ENCODE assay signal across 29 mouse cellular contexts in genomic region chr16:22889716-22890115, GRCm38 (mm10). TPM values are rescaled to one million over a fixed set of nuclear protein-coding genes. Genes with fewer than 3 reads are reported as not detected.
A peak's percentile ranks its signal among the peaks of the same experiment; 100 is the strongest.
DNase-seq lines count a peak whose midpoint lies in the region; ATAC-seq and TF ChIP-seq lines count a peak whose summit lies in the region.
"Had no signal": no experiment of that assay in that cellular context is flagged by ENCODE, and none has a peak within 500 bp of the region (broad histone marks: within the 10 kb centered on the region; RNA-seq: fewer than 3 reads in every experiment).

No protein-coding gene starts in this region.

- no peak for DNase-seq in liver, adult 2 months (ENCODE audit: extremely low read depth, low read depth, low spot score)
- no peak for DNase-seq in liver, embryonic 11.5 days (ENCODE audit: low spot score)
- no peak for DNase-seq in midbrain, embryonic 10.5 days (ENCODE audit: low spot score)
- no peak for DNase-seq in embryo, embryonic 11 days
- DNase-seq: adrenal gland, adult 2 months; adrenal gland, postnatal 10 days; adrenal gland, postnatal 25 days; B cell, adult 2 months; cerebellum, adult 11 months; cerebellum, adult 18-20 months; cerebellum, adult 8-10 months; cerebellum, adult 9-11 months; cerebellum, postnatal 14 days; cerebellum, postnatal 36 days had no signal

- peak overlapping the region; percentile 82 for H3K27ac ChIP-seq in liver, adult 2 months (replicated peaks; ENCODE audit: insufficient read depth, low read depth, low read length)
- H3K27ac ChIP-seq in liver, embryonic 11.5 days (ENCODE audit: low read depth, low read length): no peak overlapping the region
- H3K27ac ChIP-seq in midbrain, embryonic 10.5 days (replicated peaks): peak overlapping the region; percentile 65
- no peak overlapping the region for H3K27ac ChIP-seq in midbrain, embryonic 16.5 days (ENCODE audit: low read length)
- no peak overlapping the region for H3K27ac ChIP-seq in kidney, embryonic 16.5 days (ENCODE audit: low read length)
- H3K27ac ChIP-seq: embryonic facial prominence, embryonic 13.5 days; embryonic facial prominence, embryonic 15.5 days; forebrain, embryonic 10.5 days; forebrain, embryonic 12.5 days had no signal

- no peaks in the 10 kb centered on the region for H3K9me3 ChIP-seq in liver, embryonic 11.5 days (ENCODE audit: control insufficient read depth, low read length)
- no peaks in the 10 kb centered on the region for H3K9me3 ChIP-seq in midbrain, embryonic 10.5 days (replicated peaks)
- no peaks in the 10 kb centered on the region for H3K9me3 ChIP-seq in midbrain, embryonic 16.5 days (replicated peaks; ENCODE audit: control insufficient read depth, low read length, poor library complexity, severe bottlenecking)
- H3K9me3 ChIP-seq in kidney, embryonic 16.5 days (ENCODE audit: low read length): no peaks in the 10 kb centered on the region
- H3K9me3 ChIP-seq: embryonic facial prominence, embryonic 13.5 days; embryonic facial prominence, embryonic 15.5 days; forebrain, embryonic 10.5 days; forebrain, embryonic 12.5 days; G1E had no signal

- peaks cover 41% of the 10 kb centered on the region for H3K4me1 ChIP-seq in liver, adult 2 months (ENCODE audit: control insufficient read depth, insufficient read depth, low read length)
- H3K4me1 ChIP-seq in liver, embryonic 11.5 days (replicated peaks; ENCODE audit: control insufficient read depth, insufficient read depth, low read length): no peaks in the 10 kb centered on the region; the same call in 1 of the 2 replicates
- H3K4me1 ChIP-seq in midbrain, embryonic 10.5 days: peaks cover 21% of the 10 kb centered on the region
- H3K4me1 ChIP-seq in midbrain, embryonic 16.5 days (ENCODE audit: control insufficient read depth, insufficient read depth, low read length): no peaks in the 10 kb centered on the region
- peaks cover 7% of the 10 kb centered on the region for H3K4me1 ChIP-seq in kidney, embryonic 16.5 days (ENCODE audit: insufficient read depth, low read length)
- H3K4me1 ChIP-seq: embryonic facial prominence, embryonic 13.5 days; embryonic facial prominence, embryonic 15.5 days had no signal

- no peaks in the 10 kb centered on the region for H3K27me3 ChIP-seq in liver, adult 2 months (ENCODE audit: control insufficient read depth, insufficient read depth, low read length)
- H3K27me3 ChIP-seq in liver, embryonic 11.5 days (replicated peaks; ENCODE audit: control insufficient read depth, insufficient read depth, low read length): no peaks in the 10 kb centered on the region
- H3K27me3 ChIP-seq in midbrain, embryonic 10.5 days (ENCODE audit: low read depth, poor library complexity, severe bottlenecking): no peaks in the 10 kb centered on the region
- H3K27me3 ChIP-seq in midbrain, embryonic 16.5 days (ENCODE audit: control insufficient read depth, insufficient read depth, low read depth, low read length): no peaks in the 10 kb centered on the region
- no peaks in the 10 kb centered on the region for H3K27me3 ChIP-seq in kidney, embryonic 16.5 days (ENCODE audit: insufficient read depth, low read length)
- H3K27me3 ChIP-seq: CH12.LX; embryonic facial prominence, embryonic 13.5 days; embryonic facial prominence, embryonic 15.5 days; forebrain, embryonic 12.5 days had no signal

- no peak for TF ChIP-seq CTCF in liver, adult 2 months (IDR thresholded peaks at IDR 0.05; ENCODE audit: low read depth, low read length)

- H3K4me3 ChIP-seq in liver, adult 2 months (ENCODE audit: insufficient read depth, low read depth, low read length): no peak overlapping the region
- no peak overlapping the region for H3K4me3 ChIP-seq in liver, embryonic 11.5 days (ENCODE audit: low read depth, low read length)
- no peak overlapping the region for H3K4me3 ChIP-seq in midbrain, embryonic 10.5 days
- H3K4me3 ChIP-seq in midbrain, embryonic 16.5 days (ENCODE audit: low read depth, low read length): no peak overlapping the region
- no peak overlapping the region for H3K4me3 ChIP-seq in kidney, embryonic 16.5 days (ENCODE audit: low read length)
- H3K4me3 ChIP-seq: embryonic facial prominence, embryonic 13.5 days; embryonic facial prominence, embryonic 15.5 days; erythroblast, embryonic 14.5 days; forebrain, embryonic 10.5 days; forebrain, embryonic 12.5 days had no signal

- peak overlapping the region; percentile 52 for H3K9ac ChIP-seq in liver, adult 2 months (ENCODE audit: low read depth, low read length)
- no peak overlapping the region for H3K9ac ChIP-seq in liver, embryonic 11.5 days (ENCODE audit: low read depth, low read length)
- no peak overlapping the region for H3K9ac ChIP-seq in midbrain, embryonic 16.5 days (ENCODE audit: low read depth, low read length)
- no peak overlapping the region for H3K9ac ChIP-seq in kidney, embryonic 16.5 days (replicated peaks; ENCODE audit: low read length)
- H3K9ac ChIP-seq: embryonic facial prominence, embryonic 13.5 days; embryonic facial prominence, embryonic 15.5 days; forebrain, embryonic 12.5 days had no signal

- H3K4me2 ChIP-seq in liver, embryonic 11.5 days: no peak overlapping the region
- no peak overlapping the region for H3K4me2 ChIP-seq in midbrain, embryonic 16.5 days (ENCODE audit: low read length)
- H3K4me2 ChIP-seq in kidney, embryonic 16.5 days (replicated peaks; ENCODE audit: low read depth, low read length): no peak overlapping the region
- H3K4me2 ChIP-seq: embryonic facial prominence, embryonic 13.5 days; embryonic facial prominence, embryonic 15.5 days; forebrain, embryonic 12.5 days had no signal

- WGBS in liver, adult 2 months: 53% methylated on average over 8 of the region's 8 CpGs
- WGBS in liver, embryonic 11.5 days: 64% methylated on average over 8 of the region's 8 CpGs
- WGBS in midbrain, embryonic 10.5 days: 88% methylated on average over 8 of the region's 8 CpGs
- 93% methylated on average over 8 of the region's 8 CpGs for WGBS in midbrain, embryonic 16.5 days
- WGBS in kidney, embryonic 16.5 days: 90% methylated on average over 8 of the region's 8 CpGs

- no peak for ATAC-seq in liver, embryonic 11.5 days (replicated peaks; ENCODE audit: low FRiP score)
- ATAC-seq in midbrain, embryonic 16.5 days: no peak
- ATAC-seq in granulocyte monocyte progenitor cell, adult 5-6 weeks (replicated peaks; ENCODE audit: poor library complexity, severe bottlenecking): peak; percentile 25; the same call in 1 of the 2 replicates
- no peak for ATAC-seq in kidney, embryonic 16.5 days (ENCODE audit: low FRiP score, low TSS enrichment)
- ATAC-seq: CD4-positive, CD25-positive, alpha-beta regulatory T cell, adult 4 months; forebrain, embryonic 14.5 days; forebrain, embryonic 16.5 days had no signal

- no peak for TF ChIP-seq POLR2A in liver, adult 2 months (IDR thresholded peaks at IDR 0.05; ENCODE audit: extremely low read depth, insufficient read depth, low read length)

- no peaks in the 10 kb centered on the region for H3K79me2 ChIP-seq in liver, adult 2 months (ENCODE audit: control insufficient read depth, insufficient read depth, low read length)

- H3K36me3 ChIP-seq in liver, adult 2 months (ENCODE audit: control insufficient read depth, insufficient read depth, low read length): peaks cover 10% of the 10 kb centered on the region
- no peaks in the 10 kb centered on the region for H3K36me3 ChIP-seq in liver, embryonic 11.5 days (ENCODE audit: control insufficient read depth, insufficient read depth, low read length)
- H3K36me3 ChIP-seq in midbrain, embryonic 10.5 days: no peaks in the 10 kb centered on the region
- H3K36me3 ChIP-seq in midbrain, embryonic 16.5 days (ENCODE audit: control insufficient read depth, insufficient read depth, low read length): no peaks in the 10 kb centered on the region
- no peaks in the 10 kb centered on the region for H3K36me3 ChIP-seq in kidney, embryonic 16.5 days (ENCODE audit: insufficient read depth, low read length)
- H3K36me3 ChIP-seq: embryonic facial prominence, embryonic 13.5 days; embryonic facial prominence, embryonic 15.5 days; forebrain, embryonic 10.5 days; forebrain, embryonic 12.5 days; G1E had no signal

RNA-seq across cellular contexts. Expression of gene Ahsg, which starts 1.4 kb away (rescaled TPM):
- total RNA-seq in liver, adult 2 months (2014; rRNA removed): 10,308 and 11,624 TPM in 2 replicates
- 17,109 and 17,601 TPM in 2 replicates for polyA plus RNA-seq in liver, adult 2 months (2012; rRNA removed)
- 79.0 and 82.8 TPM in 2 replicates for polyA plus RNA-seq in liver, embryonic 11.5 days (2014; fragmentation: Nextera tagmentation; extraction: Ambion mirVana)
- not detected in 2 replicates for polyA plus RNA-seq in midbrain, embryonic 10.5 days (2016; fragmentation: Nextera tagmentation; extraction: Ambion mirVana)
- polyA plus RNA-seq in midbrain, embryonic 16.5 days (2015; fragmentation: Nextera tagmentation; extraction: Ambion mirVana): not detected in 2 replicates
- not detected in 2 replicates for total RNA-seq in granulocyte monocyte progenitor cell, adult 5-6 weeks (2014; fragmentation: Nextera tagmentation)
- not detected in 2 replicates for total RNA-seq in granulocyte monocyte progenitor cell, adult 5-6 weeks (2017)
- polyA plus RNA-seq in kidney, embryonic 16.5 days (2015; fragmentation: Nextera tagmentation; extraction: Ambion mirVana): 9.5 and 12.6 TPM in 2 replicates
- total RNA-seq: CH12.LX had no signal
- polyA plus RNA-seq: CD4-positive, CD25-positive, alpha-beta regulatory T cell, adult 4 months; cortical plate, adult 2 months; embryonic facial prominence, embryonic 11.5 days; embryonic facial prominence, embryonic 13.5 days; forebrain, embryonic 10.5 days; forebrain, embryonic 12.5 days; forebrain, embryonic 14.5 days had no signal

RNA-seq across cellular contexts. Expression of gene Fetub, which starts 28.4 kb away (rescaled TPM):
- total RNA-seq in liver, adult 2 months (2014; rRNA removed): 107 and 165 TPM in 2 replicates
- polyA plus RNA-seq in liver, adult 2 months (2012; rRNA removed): 414 and 419 TPM in 2 replicates
- polyA plus RNA-seq in liver, embryonic 11.5 days (2014; fragmentation: Nextera tagmentation; extraction: Ambion mirVana): 0.22 and 0.69 TPM in 2 replicates
- polyA plus RNA-seq in midbrain, embryonic 10.5 days (2016; fragmentation: Nextera tagmentation; extraction: Ambion mirVana): not detected in 2 replicates
- not detected in 2 replicates for polyA plus RNA-seq in midbrain, embryonic 16.5 days (2015; fragmentation: Nextera tagmentation; extraction: Ambion mirVana)
- total RNA-seq in granulocyte monocyte progenitor cell, adult 5-6 weeks (2014; fragmentation: Nextera tagmentation): not detected in 2 replicates
- total RNA-seq in granulocyte monocyte progenitor cell, adult 5-6 weeks (2017): not detected in 2 replicates
- polyA plus RNA-seq in kidney, embryonic 16.5 days (2015; fragmentation: Nextera tagmentation; extraction: Ambion mirVana): 0.21 and 0.22 TPM in 2 replicates
- polyA plus RNA-seq: CD4-positive, CD25-positive, alpha-beta regulatory T cell, adult 4 months; erythroblast, embryonic 14.5 days; forebrain, embryonic 10.5 days; forebrain, embryonic 12.5 days; forebrain, embryonic 14.5 days; forebrain, embryonic 16.5 days had no signal

RNA-seq across cellular contexts. Expression of gene Dnajb11, which starts 32.1 kb away (rescaled TPM):
- total RNA-seq in liver, adult 2 months (2014; rRNA removed): 62.0 and 67.7 TPM in 2 replicates
- polyA plus RNA-seq in liver, adult 2 months (2012; rRNA removed): 20.7 and 23.9 TPM in 2 replicates
- 125 and 131 TPM in 2 replicates for polyA plus RNA-seq in liver, embryonic 11.5 days (2014; fragmentation: Nextera tagmentation; extraction: Ambion mirVana)
- polyA plus RNA-seq in midbrain, embryonic 10.5 days (2016; fragmentation: Nextera tagmentation; extraction: Ambion mirVana): 86.7 and 100 TPM in 2 replicates
- 97.4 and 97.7 TPM in 2 replicates for polyA plus RNA-seq in midbrain, embryonic 16.5 days (2015; fragmentation: Nextera tagmentation; extraction: Ambion mirVana)
- total RNA-seq in granulocyte monocyte progenitor cell, adult 5-6 weeks (2014; fragmentation: Nextera tagmentation): 85.9 and 112 TPM in 2 replicates
- total RNA-seq in granulocyte monocyte progenitor cell, adult 5-6 weeks (2017): 187 and 220 TPM in 2 replicates
- polyA plus RNA-seq in kidney, embryonic 16.5 days (2015; fragmentation: Nextera tagmentation; extraction: Ambion mirVana): 112 and 123 TPM in 2 replicates

RNA-seq across cellular contexts. Expression of gene Tbccd1, which starts 32.2 kb away (rescaled TPM):
- total RNA-seq in liver, adult 2 months (2014; rRNA removed): 22.7 and 24.0 TPM in 2 replicates
- 16.9 and 19.9 TPM in 2 replicates for polyA plus RNA-seq in liver, adult 2 months (2012; rRNA removed)
- 44.8 and 47.3 TPM in 2 replicates for polyA plus RNA-seq in liver, embryonic 11.5 days (2014; fragmentation: Nextera tagmentation; extraction: Ambion mirVana)
- polyA plus RNA-seq in midbrain, embryonic 10.5 days (2016; fragmentation: Nextera tagmentation; extraction: Ambion mirVana): 34.8 and 39.1 TPM in 2 replicates
- 20.5 and 24.0 TPM in 2 replicates for polyA plus RNA-seq in midbrain, embryonic 16.5 days (2015; fragmentation: Nextera tagmentation; extraction: Ambion mirVana)
- 18.8 and 32.9 TPM in 2 replicates for total RNA-seq in granulocyte monocyte progenitor cell, adult 5-6 weeks (2014; fragmentation: Nextera tagmentation)
- total RNA-seq in granulocyte monocyte progenitor cell, adult 5-6 weeks (2017): 22.1 and 27.1 TPM in 2 replicates
- polyA plus RNA-seq in kidney, embryonic 16.5 days (2015; fragmentation: Nextera tagmentation; extraction: Ambion mirVana): 34.6 and 35.8 TPM in 2 replicates

Comparison
In these comparisons a context has a peak if more than half of its experiments do, and no peak if none do; other contexts are left out.
1. H3K27ac ChIP-seq: peak in liver, adult 2 months (single experiment) and midbrain, embryonic 10.5 days (single experiment); none in liver, embryonic 11.5 days (single experiment), midbrain, embryonic 16.5 days (single experiment) and kidney, embryonic 16.5 days (single experiment).
2. RNA of gene Ahsg, which starts 1.4 kb away (polyA plus RNA-seq): 17,109 to 17,601 TPM in liver, adult 2 months; 79.0 to 82.8 TPM in liver, embryonic 11.5 days, 9.5 to 12.6 TPM in kidney, embryonic 16.5 days, not detected in midbrain, embryonic 16.5 days and not detected in midbrain, embryonic 10.5 days; every median in the first group is over 100 times any median in the second.
3. RNA of gene Fetub, which starts 28.4 kb away (polyA plus RNA-seq): 414 to 419 TPM in liver, adult 2 months; 0.22 to 0.69 TPM in liver, embryonic 11.5 days, 0.21 to 0.22 TPM in kidney, embryonic 16.5 days, not detected in midbrain, embryonic 16.5 days and not detected in midbrain, embryonic 10.5 days; every median in the first group is over 100 times any median in the second.